Mouse (Mus musculus): ENCODE measurements at regions not wholly inside any gene's neighbourhood (a gene's known extent, or its start where the extent isn't known, plus 50 kb on each side); places are given as distances from the start of the nearest gene placed in this dataset.
"Not testable (repeated sequence)": the region's sequence is repeated elsewhere in the genome, so short reads cannot be mapped to it uniquely, and the experiment has no call there.

DNA sequence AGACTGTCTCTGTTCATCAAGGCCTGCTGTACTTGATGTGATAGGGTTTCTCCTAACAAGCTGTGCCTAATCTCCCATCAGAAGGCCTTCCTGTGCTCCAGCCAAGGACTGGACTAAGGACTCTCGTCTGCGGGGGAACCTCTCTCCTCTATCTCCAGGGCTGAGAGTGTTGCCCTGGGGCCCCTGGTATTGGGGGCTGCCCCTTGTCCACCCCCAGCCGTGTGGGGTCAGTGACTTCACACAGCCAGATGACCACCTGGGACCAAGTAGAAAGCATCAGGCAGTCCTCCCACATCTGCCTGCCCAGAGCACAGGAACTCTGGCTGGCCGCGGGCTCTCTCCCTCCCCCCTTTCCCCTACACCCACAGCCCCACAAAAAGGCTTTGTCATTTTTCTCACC, 651.5 kb upstream of the Kif2b start:
- H3K4me3 ChIP-seq: no peak overlapping the region
- H3K27ac ChIP-seq: no peak overlapping the region
- intact Hi-C loops (cut with DNase I): no loop called here
- no peak for TF ChIP-seq CTCF (IDR thresholded peaks at IDR 0.05)
- DNase-seq (ENCODE audit: extremely low spot score in 1 of 2, low spot score in 2 of 2): no peak

DNA sequence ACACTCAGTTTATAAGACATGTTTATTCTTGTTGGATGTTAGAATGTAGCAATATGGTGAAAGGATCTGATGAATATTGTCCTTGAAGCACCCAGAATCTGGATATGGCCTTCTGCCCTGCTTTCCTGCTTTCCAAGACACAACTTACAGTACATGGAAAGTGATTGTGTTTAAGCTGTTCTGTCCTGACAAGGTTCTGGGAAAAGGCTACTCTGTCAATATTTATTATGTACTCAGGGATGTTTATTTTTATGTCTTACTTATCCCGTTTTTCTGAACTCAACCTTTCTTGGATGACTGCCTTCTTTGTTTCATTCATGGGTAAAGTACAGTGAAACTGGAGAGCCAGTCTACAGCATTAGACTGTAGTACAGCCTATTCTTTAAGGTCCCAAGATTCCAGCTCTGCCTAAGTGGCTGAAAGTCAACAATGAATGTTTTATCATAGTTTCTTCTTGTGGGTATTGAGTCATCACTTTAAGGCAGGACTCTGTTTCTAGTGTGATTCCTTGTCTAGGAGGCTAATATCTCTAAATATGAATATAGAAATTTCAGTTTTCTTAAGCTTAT, 631.7 kb upstream of the Kif2b start:
- no peak for TF ChIP-seq CTCF (IDR thresholded peaks at IDR 0.05)
- no peak overlapping the region for H3K4me3 ChIP-seq
- no peak for DNase-seq (ENCODE audit: extremely low spot score in 1 of 2, low spot score in 2 of 2)
- intact Hi-C loops (cut with DNase I): no loop called here
- H3K27ac ChIP-seq: no peak overlapping the region

- intact Hi-C loops (cut with DNase I); H3K4me3 ChIP-seq; H3K27ac ChIP-seq; DNase-seq (ENCODE audit: extremely low spot score in 1 of 2, low spot score in 2 of 2): not testable (repeated sequence)
Measured at GRCm38 (mm10) chr11:92178393-92178792, 601.0 kb upstream of the Kif2b start.

DNA sequence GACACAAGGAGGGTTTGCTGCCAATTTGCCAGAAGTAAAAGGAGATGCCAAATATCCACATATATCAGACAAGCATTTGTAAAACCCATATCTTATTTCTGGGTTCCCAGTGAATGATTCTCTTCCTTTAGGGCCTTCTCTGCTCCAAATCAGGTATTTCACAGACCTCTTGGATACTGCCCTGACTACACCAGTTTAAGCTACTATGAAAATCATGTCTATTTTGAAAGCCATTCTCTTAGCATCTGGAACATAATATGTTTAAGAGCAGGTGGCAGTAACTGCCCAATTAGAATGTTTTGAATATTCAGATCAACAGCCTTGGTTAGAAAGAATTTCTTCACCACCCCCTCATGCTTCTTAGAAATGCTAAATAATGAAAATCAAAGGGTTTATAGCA, 575.8 kb upstream of the Kif2b start:
- Histone ChIP-seq H3K27ac (no peak overlapping the region), H3K4me3 (no peak overlapping the region)
- no peak for TF ChIP-seq CTCF (IDR thresholded peaks at IDR 0.05)
- DNase-seq (ENCODE audit: extremely low spot score in 1 of 2, low spot score in 2 of 2): no peak
- intact Hi-C loops (cut with DNase I): no loop called here

DNA sequence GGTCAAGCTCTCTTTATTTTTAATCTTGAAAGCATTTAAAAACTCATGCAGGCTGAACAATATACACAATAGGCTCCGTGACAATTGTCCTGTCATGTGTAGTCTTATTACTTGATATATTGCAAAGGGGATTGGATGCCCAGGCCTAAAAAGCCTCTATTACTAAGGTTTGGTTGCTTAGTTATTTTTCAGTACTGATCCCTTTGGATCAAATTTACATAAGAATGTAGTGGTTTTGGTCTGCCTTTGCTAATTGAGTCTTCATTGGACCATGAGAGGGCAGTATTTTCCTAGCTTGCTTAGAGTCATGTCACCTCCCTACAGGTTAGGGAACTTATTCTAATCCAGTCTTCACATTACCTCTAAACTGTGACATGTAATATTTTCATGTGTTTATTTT, 558.3 kb upstream of the Kif2b start:
- intact Hi-C loops (cut with DNase I): no loop called here

DNA sequence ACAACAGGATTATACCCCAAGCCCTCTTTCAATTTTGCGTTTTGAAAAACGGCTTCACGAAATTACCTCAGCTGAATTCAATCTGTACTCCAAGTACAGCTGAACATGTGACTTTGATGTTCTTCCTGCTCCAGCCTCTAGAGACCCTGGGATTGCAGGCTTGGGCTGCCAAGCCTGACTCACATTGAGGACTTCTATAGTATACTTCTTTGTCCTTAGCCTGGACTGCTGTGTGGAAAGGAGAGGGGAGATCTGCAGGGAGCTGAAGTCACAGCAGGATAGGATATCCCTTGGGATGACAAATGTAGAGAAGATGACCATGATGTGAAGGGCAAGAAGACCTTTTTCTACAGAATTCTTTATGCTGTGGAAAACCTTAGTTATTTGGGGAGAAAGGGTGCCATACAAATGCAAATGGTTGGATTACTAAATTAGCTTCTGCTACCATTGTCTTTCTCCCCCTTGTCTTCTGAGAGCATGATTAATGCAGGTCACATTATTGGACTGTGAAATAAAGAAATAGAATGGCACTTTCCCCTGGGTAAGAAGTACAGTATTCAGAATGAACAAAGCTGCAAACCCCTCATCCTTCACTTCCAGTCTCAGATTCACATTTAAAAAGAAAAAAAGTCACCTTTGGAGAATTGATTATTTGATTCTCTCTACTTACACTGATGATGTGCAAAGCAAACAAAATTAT, 557.7 kb upstream of the Kif2b start:
- no peak overlapping the region for H3K27ac ChIP-seq
- intact Hi-C loops (cut with DNase I): no loop called here
- H3K4me3 ChIP-seq: no peak overlapping the region
- no peak for DNase-seq (ENCODE audit: extremely low spot score in 1 of 2, low spot score in 2 of 2)
- TF ChIP-seq CTCF (IDR thresholded peaks at IDR 0.05): no peak

More for the DNA sequence above, 558.3 kb upstream of the Kif2b start:
- Histone ChIP-seq H3K27ac (no peak overlapping the region), H3K4me3 (no peak overlapping the region)
- no peak for DNase-seq (ENCODE audit: extremely low spot score in 1 of 2, low spot score in 2 of 2)
- peak; percentile 43 for TF ChIP-seq CTCF (IDR thresholded peaks at IDR 0.05)

DNA sequence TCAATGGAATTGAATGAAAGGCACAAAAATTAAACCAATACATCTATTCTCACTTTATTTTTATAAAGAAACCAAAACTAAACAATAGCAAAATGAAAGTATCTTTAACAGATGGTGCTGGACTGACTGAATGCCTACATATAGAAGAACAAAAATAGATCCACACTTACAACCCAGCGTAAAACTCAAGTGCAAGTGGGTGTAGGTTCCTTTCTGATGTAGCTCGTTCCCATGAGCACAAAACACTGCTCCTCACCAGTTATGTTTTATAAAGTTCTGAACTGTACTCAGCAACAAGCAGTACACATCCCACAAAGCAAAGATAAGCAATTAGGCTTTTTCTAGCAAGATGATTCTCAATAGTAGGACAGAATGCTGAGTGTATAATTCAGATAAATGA, 507.4 kb upstream of the Kif2b start:
- intact Hi-C loops (cut with DNase I): no loop called here
- DNase-seq (ENCODE audit: extremely low spot score in 1 of 2, low spot score in 2 of 2): no peak
- H3K27ac ChIP-seq: no peak overlapping the region
- H3K4me3 ChIP-seq: no peak overlapping the region
- no peak for TF ChIP-seq CTCF (IDR thresholded peaks at IDR 0.05)

DNA sequence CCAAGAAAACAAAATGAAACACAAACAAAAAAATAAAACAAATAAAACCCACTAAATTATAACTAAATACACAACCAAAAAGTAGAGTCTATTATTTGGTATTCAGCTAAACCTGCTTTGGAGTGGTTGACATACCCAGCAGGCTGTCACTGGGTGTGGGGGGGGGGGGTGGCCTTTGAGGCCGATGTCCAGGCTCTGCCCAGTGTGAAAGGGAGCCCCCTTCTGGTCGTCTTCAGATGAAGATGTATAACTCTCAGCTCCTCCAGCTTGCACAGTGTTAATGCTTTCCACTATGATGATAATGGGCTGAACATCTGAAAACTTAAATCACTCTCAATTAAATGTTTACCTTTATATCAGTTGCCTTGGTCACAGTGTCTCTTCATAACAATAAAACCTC, 464.3 kb upstream of the Kif2b start:
- TF ChIP-seq CTCF (IDR thresholded peaks at IDR 0.05): no peak; the same call in 1 of the 2 replicates
- intact Hi-C loops (cut with DNase I): no loop called here
- no peak for DNase-seq (ENCODE audit: extremely low spot score in 1 of 2, low spot score in 2 of 2)
- Histone ChIP-seq H3K4me3 (no peak overlapping the region), H3K27ac (no peak overlapping the region)

DNA sequence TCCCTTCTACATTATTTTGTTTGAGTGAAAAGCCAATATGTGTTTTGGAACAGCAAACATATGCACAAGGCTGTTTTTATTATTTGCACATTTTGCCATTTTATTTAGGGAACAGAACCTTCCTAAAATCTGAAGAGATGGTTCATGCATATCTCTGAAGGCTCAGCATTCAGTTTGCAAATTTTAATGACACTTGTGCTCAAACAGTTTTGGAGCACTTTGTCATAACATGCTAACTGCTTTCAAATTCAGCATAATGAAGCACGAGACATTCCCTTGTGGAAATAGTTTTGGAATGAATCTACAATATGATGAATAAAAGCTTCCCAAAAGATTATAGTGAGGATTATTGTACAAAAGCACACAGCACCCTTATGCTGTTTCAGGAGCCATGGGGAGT, 462.8 kb upstream of the Kif2b start:
- Histone ChIP-seq H3K4me3 (no peak overlapping the region), H3K27ac (no peak overlapping the region)
- TF ChIP-seq CTCF (IDR thresholded peaks at IDR 0.05): no peak
- intact Hi-C loops (cut with DNase I): no loop called here
- no peak for DNase-seq (ENCODE audit: extremely low spot score in 1 of 2, low spot score in 2 of 2)

DNA sequence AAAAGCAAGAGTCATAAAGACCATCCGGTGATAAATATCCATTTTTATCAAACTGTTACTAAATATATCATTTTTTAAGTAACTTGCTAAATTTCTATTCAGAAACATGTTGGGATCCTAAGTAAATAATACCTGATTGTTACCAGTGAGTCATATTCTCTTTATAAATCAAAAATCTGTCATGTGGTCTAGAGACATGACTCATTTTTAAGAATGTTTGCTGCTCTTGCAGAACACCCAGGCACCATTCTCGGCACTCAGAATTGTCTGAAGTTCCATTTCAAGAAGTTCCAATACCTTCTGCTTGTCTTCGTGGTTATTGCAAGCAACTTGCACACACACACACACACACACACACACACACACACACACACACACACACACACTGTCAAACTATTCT, 441.1 kb upstream of the Kif2b start:
- TF ChIP-seq CTCF (IDR thresholded peaks at IDR 0.05): no peak
- Histone ChIP-seq H3K4me3 (no peak overlapping the region), H3K27ac (no peak overlapping the region)
- intact Hi-C loops (cut with DNase I): no loop called here
- no peak for DNase-seq (ENCODE audit: extremely low spot score in 1 of 2, low spot score in 2 of 2)

- H3K4me3 ChIP-seq: no peak overlapping the region
- TF ChIP-seq CTCF (IDR thresholded peaks at IDR 0.05): no peak
- no peak for DNase-seq (ENCODE audit: extremely low spot score in 1 of 2, low spot score in 2 of 2)
- no peak overlapping the region for H3K27ac ChIP-seq
- intact Hi-C loops (cut with DNase I): no loop called here
Measured at GRCm38 (mm10) chr11:92011284-92011683, 433.9 kb upstream of the Kif2b start.

GRCm38 (mm10) chr11:91995524-91995923, 418.2 kb upstream of the Kif2b start:
- no peak for DNase-seq (ENCODE audit: extremely low spot score in 1 of 2, low spot score in 2 of 2)
- Histone ChIP-seq H3K4me3 (no peak overlapping the region), H3K27ac (no peak overlapping the region)
- no peak for TF ChIP-seq CTCF (IDR thresholded peaks at IDR 0.05)
- intact Hi-C loops (cut with DNase I): no loop called here

- intact Hi-C loops (cut with DNase I): no loop called here
- no peak overlapping the region for H3K27ac ChIP-seq
- no peak overlapping the region for H3K4me3 ChIP-seq
- no peak for DNase-seq (ENCODE audit: extremely low spot score in 1 of 2, low spot score in 2 of 2)
- TF ChIP-seq CTCF (IDR thresholded peaks at IDR 0.05): no peak
Measured at GRCm38 (mm10) chr11:91969531-91969930, 392.2 kb upstream of the Kif2b start.
